Mouse (Mus musculus): Measurements from ENCODE around the gene Hoxa6.

Gene Hoxa6

DNA sequence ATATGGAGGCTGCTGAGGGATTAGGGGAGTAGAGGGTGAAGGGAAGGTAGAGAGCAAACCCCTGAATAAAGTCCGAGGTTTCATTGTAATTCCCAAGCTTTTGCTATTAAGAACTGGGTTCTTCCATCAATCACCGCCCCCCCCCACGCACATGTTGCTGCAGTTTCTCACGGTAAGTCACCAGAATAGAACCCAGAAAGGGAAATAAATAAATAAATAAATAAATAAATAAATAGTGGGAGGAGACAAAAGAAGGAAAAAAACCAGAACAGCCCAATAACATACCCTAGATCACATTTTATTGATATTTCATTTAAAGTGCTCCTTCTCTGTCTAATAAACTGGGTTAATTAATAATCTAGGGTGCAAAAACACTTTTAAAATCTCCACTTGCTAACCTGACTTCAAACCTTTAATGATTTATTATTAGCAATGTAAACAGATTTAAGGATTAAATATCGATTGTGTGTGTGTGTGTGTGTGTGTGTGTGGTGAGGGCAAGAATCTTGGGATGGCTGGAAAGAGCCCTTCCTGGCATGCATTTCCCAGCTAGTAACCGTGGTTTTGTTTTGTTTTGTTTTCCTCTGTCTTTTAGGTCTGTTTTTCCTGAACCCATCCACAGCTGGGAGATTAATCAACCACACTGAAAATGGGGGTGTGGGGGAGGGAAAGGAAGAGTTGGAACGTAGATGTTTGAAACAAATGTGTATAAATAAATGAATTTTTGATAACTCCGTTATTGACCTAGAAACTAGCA is 47.0 kb downstream of the Hoxa6 start:
- no peak for DNase-seq

DNA sequence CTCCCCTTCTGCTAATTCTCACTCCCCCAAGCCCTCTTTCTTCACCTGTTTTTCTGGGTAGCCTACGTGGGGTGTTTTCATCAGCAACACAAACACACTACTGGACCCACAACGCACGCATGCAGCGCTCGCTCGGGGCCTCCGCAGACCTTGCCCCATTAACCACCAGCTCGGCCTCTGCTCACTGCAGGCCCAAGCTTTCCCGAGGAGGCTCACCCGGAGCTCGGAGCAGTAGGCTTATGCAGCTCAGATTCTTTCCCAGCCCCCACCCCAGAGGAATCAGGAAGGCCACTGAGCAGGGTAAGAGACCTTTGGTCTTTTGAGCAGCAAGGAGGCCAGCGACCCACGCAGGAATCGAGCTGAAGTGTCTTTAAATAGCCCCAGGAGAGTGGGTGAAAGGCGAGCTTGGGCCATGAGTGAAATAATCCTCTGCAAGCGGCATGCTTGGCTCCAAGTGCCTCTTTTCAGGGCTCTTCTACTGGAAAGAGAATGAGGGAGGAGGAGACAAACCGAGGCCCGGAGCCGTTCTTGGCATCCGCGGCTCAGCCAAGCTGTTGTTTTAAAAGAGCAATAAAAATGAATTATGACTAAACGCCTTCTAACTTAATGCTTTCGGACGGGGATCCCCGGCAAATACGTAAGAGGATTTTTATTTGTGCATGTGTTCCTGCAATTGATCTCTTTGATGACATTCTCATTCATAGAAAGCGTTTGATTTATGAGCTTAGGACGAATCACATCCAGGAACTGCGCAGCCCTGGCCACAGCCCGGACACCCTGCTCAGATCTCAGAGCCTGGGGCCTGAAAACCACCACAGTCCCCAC is 47.8 kb downstream of the Hoxa6 start:
- no peak for DNase-seq

DNA sequence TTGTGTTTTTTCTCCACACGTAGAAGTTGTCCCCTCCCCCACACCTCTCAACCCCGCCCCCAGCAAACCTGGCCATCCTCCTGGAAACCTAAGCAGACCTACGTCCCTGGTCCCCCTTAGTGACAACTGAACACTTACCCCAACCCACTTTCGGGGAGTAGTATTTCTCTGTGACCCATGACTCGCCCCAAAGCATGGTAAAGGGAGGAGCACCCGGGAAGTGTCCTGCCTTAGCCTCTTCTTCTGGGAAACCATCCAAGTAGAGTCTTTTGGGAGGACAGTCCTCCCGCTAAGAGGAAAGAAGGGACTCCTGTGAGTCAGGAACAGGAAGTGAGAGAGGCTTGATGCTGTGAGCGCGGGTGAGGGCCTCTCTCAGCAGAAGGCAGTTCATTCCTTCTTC is 48.5 kb downstream of the Hoxa6 start:
- DNase-seq = no peak

DNA sequence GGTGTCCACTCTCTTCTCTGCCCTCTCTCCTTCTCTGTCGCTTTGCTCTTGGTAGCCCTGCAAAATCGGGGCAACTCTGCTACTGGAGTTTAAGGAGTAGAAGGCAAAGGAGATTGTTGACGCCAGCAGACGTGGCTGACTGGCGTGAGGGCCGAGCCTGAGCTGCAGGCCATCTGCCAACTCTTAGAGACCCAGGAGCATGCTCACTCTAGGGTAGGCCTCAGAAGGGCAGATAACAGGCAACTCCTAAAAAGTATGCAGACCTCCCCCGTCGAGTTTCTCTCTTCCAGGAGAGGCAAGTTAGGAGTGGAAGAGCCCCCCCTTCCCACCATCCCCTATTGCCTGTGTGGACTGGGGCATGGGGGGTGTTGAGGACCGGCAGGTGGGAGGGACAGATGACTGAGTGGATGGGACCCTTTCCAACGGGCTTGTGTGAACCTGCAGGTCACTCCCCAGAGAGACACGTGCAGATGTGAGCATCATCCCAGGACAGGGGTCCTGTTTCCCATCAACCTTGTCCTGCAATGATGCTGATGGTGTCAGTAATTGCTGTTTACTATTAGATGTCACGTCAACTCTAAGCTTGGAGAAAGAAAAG is 49.3 kb downstream of the Hoxa6 start:
- DNase-seq = no peak

DNA sequence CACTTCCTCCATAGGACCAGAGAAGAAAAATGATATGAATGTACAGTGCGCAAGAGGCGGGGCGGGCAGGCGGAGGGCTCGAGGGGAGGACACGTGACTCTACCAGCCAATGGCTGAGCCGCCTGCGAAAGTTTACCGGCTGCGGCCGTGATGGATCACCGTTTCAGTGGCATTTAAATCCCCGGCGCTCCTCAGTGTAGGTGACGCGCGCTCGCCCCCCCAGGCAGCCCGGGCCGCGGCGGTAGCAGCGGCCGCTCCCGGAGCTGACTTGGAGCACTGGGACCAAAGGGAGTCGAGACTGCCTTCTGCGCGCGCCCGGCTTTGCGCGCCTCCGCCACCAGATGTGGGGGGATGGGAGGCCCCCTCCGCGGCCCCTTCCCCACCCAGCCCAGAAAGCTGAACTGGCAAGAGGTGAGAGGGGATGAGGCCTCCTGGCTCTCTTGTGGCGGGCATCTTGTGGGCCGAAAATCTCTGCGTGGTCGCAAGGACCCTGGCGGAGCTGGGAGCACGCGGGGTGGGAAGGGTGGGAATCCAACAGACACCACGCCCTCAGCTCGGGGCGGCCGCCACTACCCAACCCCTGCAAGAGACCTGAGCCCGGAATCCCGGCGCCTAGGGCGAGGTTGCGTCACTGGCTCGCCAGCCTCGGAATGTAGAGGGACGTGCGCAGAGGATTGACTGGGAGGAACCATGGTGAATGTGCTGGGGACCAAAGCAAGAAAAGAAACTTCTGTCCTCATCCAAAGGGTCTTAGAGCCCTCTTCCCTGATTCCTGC is 50.1 kb downstream of the Hoxa6 start, which contains the start of gene Hoxa1:
Hoxa1 (minus strand) TSS at position 42 of the 776 bp plus-strand sequence.
- DNase-seq = no peak

DNA sequence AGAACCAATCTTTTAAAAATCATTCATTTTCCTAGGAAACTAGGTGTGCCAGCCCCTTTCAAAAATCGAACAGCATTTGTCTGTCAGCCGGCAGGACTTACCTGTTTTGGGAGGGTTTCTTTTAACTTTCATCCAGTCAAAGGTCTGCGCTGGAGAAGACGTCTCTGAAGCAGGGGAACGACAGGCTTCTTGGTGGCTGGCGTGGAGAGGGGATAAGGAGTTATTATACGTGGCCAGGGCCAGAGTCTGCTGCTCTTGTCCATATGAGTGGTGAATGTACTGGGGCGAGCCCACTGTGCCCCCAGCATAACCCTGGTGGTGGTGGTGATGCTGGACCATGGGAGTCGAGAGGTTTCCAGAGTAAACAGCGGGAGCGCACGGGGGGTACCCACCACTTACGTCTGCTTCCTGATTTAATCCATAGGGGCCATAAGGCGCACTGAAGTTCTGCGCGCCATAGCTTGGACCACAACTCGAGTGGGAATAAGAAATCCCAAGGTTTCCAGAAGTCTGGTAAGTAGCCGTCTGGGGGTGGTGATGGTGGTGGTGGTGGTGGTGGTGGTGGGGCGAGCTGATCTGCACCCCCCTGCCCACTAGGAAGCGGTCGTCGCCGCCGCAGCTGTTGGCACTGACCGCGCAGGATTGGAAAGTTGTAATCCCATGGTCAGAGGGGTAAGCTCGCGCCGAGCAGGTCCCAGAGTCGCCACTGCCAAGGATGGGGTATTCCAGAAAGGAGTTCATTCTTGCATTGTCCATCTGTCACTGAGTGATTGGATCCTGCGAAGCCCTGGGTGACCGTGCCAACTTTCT is 50.9 kb downstream of the Hoxa6 start:
- DNase-seq = no peak

DNA sequence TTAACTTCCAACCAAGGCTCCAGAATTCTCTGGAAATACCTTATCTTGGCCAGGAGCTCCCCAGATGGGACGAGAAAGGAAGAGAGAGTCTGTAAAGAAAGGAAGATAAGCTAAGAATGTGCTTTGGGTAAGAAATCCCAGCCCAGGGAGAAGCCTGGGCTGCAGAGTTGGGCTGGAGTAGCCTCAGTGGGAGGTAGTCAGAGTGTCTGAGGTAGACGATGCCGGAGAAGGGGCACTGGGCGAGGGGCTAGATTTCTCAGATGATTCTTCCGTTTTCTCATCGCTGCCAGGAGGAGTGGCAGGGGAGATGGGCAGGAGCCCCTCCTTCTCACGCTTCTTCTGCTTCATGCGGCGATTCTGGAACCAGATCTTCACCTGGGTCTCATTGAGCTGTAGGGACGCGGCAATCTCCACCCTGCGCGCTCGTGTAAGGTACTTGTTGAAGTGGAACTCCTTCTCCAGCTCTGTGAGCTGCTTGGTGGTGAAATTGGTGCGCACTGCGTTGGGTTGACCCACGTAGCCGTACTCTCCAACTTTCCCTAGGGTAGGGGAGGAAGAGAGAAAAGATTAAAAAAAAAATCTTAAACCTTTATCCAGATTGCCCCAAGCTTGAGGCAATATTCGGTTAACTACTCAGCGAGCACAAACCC is 51.8 kb downstream of the Hoxa6 start:
- DNase-seq = no peak

Data from right cerebral cortex, postnatal 14 days (tissue).